Mouse (Mus musculus) left cerebral cortex, adult 6 months (tissue): ENCODE results near the gene Sfpq. TPM values are rescaled to one million over a fixed set of nuclear protein-coding genes. Genes with fewer than 3 reads are reported as not detected.

Experiments
- long read RNA-seq, 2 experiments: library from polyadenylated mRNA; unstranded; transcript quantifications; one replicate each; pipeline ENCODE4 v2.0.0; 2019 to 2020
- polyA plus RNA-seq: library from polyadenylated mRNA; unstranded; fragments of <200 nt; fragmentation: Nextera tagmentation; gene quantifications from 2 replicates; pipeline ENCODE4 v1.2.3, GENCODE M21; 2021

Gene Sfpq
- polyA plus RNA-seq: 15.4 and 27.2 TPM in 2 replicates
- long read RNA-seq, experiment 1, partial matches to known transcripts: 14 of 20 reads
- long read RNA-seq, experiment 1, other reads (novel, unspliced or antisense): 2 of 20 reads
- long read RNA-seq, experiment 2, partial matches to known transcripts: 31 of 33 reads
- long read RNA-seq, experiment 2, other reads (novel, unspliced or antisense): 0 of 33 reads

DNA sequence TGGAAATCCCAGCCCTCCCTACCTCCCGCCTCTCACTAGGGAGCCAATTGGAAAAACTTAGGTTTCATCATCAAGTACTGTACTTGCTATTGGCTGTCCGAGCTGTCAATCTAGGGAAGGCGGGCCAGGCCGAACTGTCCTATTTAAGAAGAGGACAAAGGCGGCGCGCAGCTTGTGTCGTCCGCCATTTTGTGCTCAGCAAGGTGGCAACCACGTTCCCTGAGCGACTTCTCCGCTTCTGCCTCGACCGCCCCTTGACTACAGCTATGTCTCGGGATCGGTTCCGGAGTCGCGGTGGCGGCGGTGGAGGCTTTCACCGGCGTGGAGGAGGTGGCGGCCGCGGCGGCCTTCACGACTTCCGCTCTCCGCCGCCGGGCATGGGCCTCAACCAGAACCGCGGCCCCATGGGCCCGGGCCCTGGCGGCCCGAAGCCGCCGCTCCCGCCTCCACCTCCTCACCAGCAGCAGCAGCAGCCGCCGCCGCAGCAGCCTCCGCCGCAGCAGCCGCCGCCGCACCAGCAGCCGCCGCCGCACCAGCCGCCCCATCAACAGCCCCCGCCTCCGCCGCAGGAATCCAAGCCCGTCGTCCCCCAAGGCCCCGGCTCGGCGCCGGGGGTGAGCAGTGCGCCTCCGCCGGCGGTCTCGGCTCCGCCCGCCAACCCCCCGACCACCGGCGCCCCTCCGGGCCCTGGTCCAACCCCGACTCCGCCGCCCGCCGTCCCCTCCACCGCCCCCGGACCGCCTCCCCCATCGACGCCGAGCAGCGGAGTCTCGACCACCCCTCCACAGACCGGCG, at the start of gene Sfpq:
Gene Sfpq, plus strand, starts transcription at position 174 of the 795 bp plus-strand sequence.

DNA sequence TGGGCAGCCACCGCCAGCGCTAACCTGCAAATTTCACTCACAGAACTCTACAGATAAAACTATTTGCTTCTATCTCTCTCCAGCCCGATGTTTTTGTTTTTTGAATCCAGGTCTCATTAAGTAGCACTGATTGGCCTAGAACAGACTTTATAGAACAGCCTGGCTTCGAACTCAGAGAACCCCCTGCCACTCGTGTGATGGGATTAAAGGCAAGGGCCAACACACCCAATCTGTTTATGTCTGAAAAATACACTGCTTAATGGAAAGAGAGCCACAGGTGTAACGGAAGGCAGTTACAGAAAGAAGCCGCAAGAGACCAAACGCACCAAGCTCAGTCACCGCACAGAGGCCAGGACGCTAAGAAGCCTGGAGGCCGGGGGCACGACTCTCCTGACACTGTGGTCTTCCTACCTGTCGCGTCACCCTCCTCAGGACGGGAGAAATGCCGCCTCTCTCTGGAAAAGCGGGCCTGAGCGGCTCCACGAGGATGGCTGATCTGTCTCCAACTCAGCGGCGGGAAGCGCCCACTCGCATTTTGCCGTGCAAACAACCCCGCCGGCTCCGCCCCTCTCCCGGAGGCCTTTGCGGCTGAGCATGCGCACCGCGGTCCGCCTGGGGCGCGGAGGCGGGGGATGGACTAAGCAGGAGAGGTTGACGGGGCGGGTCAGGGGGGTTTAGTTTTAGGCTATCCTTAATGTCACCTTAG, 39.6 kb downstream of the Sfpq start, which contains the start of gene Zmym1:
Gene Zmym1, minus strand, starts transcription at position 568 of the 706 bp plus-strand sequence.

DNA sequence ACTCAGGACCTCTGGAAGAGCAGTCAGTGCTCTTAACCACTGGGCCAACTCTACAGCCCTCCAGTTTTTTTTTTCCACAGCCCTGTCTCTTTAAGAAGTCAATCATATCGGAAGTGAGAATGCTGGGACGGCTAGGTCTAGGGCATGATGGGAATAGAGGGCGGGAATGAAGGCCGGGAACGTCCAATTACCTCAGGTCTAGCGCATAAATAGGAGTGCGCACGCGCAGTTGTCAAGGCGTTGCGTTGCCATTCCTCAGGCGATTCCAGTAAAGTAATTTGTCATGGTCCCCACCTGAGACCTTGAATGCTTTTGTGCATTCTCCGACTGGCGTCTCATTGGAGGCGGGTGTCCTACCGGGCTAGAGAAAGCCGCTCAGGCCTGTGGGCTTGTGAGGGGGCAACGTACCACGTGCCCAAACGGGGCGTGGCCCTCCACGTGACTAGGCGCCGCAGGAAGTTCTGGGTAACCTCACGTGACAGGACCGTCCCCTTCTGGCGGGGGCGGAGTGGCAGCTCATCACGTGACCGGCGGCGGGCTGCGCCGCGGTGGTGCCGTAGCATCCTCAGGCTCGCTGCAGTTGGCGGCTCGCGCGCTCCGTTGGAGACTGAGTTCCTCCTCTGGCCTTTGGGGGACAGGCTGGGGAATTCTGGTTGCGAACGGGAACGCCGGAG, 55.9 kb downstream of the Sfpq start, which contains the start of gene Zmym6:
Gene Zmym6, plus strand, starts transcription at position 509 of the 674 bp plus-strand sequence.

Other genes starting within 250 kb of the Sfpq start
- 5.7 and 8.4 TPM in 2 replicates for gene Zmym4, start 53.2 kb upstream of the Sfpq start, polyA plus RNA-seq
- 9.2 and 10.1 TPM in 2 replicates for gene Zmym1, start 39.8 kb downstream of the Sfpq start, polyA plus RNA-seq
- gene Zmym6, start 56.1 kb downstream of the Sfpq start, polyA plus RNA-seq: 6.1 and 7.6 TPM in 2 replicates
- 2.4 and 2.9 TPM in 2 replicates for gene Tmem35b, start 102.4 kb downstream of the Sfpq start, polyA plus RNA-seq
- 12.4 and 57.3 TPM in 2 replicates for gene Dlgap3, start 147.9 kb downstream of the Sfpq start, polyA plus RNA-seq
- gene Smim12, start 222.5 kb downstream of the Sfpq start, polyA plus RNA-seq: 184 and 194 TPM in 2 replicates